Mouse (Mus musculus): ENCODE measurements around the gene Ngdn. TPM values are rescaled to one million over a fixed set of nuclear protein-coding genes. Genes with fewer than 3 reads are reported as not detected.

Ngdn gene
- total and polyA plus RNA-seq, 3 experiments: 75.4 to 111 (median 77.9) TPM

DNA sequence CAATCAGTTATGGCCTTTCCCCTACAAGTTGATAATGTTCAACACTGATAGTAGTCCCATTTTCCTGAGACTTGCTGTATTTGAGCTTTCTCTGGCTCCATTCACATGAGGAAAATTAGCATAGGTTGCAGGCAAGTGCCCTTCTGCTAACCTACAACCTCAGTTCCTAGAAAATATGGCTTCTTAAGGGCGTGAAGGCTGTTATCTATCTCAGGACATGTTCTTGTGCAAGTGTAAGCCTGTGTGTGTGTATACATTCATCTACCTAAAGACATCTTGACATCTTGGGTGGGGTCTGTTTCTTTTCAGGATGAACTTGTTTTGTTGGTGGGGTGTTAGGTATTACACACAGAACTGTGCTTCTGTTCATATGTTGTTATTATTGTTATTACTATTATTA lies 43.8 kb downstream of the Ngdn start:
- no peak overlapping the region for H3K4me2 ChIP-seq (ENCODE audit: insufficient read depth, low read depth, poor library complexity, severe bottlenecking)
- no peak overlapping the region for H3K9ac ChIP-seq (ENCODE audit: insufficient read depth, low read depth)
- TF ChIP-seq MAZ (IDR thresholded peaks at IDR 0.05; ENCODE audit: low read depth, low read length) (no peak), CHD2 (IDR thresholded peaks at IDR 0.05; ENCODE audit: low read length) (no peak), RAD21 (IDR thresholded peaks at IDR 0.05; ENCODE audit: low read depth, low read length) (no peak), MYC (IDR thresholded peaks at IDR 0.05; ENCODE audit: low read depth, low read length) (no peak), MAX (IDR thresholded peaks at IDR 0.05; ENCODE audit: low read length) (no peak), POLR2A (IDR thresholded peaks at IDR 0.05; ENCODE audit: low read depth, low read length) (no peak)
- no peaks in the 10 kb centered on the region for H3K36me3 ChIP-seq (replicated peaks in 1 of 2; ENCODE audit: control insufficient read depth in 1 of 2, insufficient read depth in 1 of 2, low read length in 1 of 2)
- no peak overlapping the region for H3K4me3 ChIP-seq (replicated peaks in 1 of 3; ENCODE audit: low read depth in 2 of 3, low read length in 2 of 3, poor library complexity in 1 of 3)
- H3K27me3 ChIP-seq (replicated peaks): peaks cover 38% of the 10 kb centered on the region
- dilution Hi-C loops (cut with MboI; ENCODE audit: extremely low pct_ligation_motif_present, extremely low pct_unique_long_range_greater_than_20kb, low sequenced_read_pairs) (no loop called here), in situ Hi-C loops (cut with MboI; ENCODE audit: low pct_ligation_motif_present, low pct_unique_long_range_greater_than_20kb, low sequenced_read_pairs) (no loop called here)
- peaks cover 5 to 13% of the 10 kb centered on the region in 2 experiments; a peak in 2 of 4 replicates for H3K4me1 ChIP-seq (ENCODE audit: control insufficient read depth in 1 of 2, insufficient read depth in 2 of 2)
- H3K79me2 ChIP-seq (replicated peaks; ENCODE audit: control insufficient read depth, extremely low read depth, insufficient read depth, poor library complexity, severe bottlenecking): no peaks in the 10 kb centered on the region
- no peak for DNase-seq (ENCODE audit: extremely low read depth)
- no peak overlapping the region for H3K27ac ChIP-seq (ENCODE audit: insufficient read depth, low read depth)
- H3K9me3 ChIP-seq (replicated peaks; ENCODE audit: low read length): no peaks in the 10 kb centered on the region

- in situ Hi-C loops (cut with MboI; ENCODE audit: low pct_ligation_motif_present, low pct_unique_long_range_greater_than_20kb, low sequenced_read_pairs): no loop called here
Observed at GRCm38 (mm10) chr14:55059931-55060330, 44.7 kb downstream of the Ngdn start.

GRCm38 (mm10) chr14:55061845-55062244 lies 46.6 kb downstream of the Ngdn start:
- Histone ChIP-seq H3K9ac (ENCODE audit: insufficient read depth, low read depth) (no peak overlapping the region), H3K4me2 (ENCODE audit: insufficient read depth, low read depth, poor library complexity, severe bottlenecking) (no peak overlapping the region), H3K4me3 (replicated peaks in 1 of 3; ENCODE audit: low read depth in 2 of 3, low read length in 2 of 3, poor library complexity in 1 of 3) (no peak overlapping the region), H3K4me1 (ENCODE audit: control insufficient read depth in 1 of 2, insufficient read depth in 2 of 2) (peaks cover 5 to 16% of the 10 kb centered on the region in 2 experiments; a peak in 2 of 4 replicates), H3K36me3 (replicated peaks in 1 of 2; ENCODE audit: control insufficient read depth in 1 of 2, insufficient read depth in 1 of 2, low read length in 1 of 2) (peaks cover 0 to 2% of the 10 kb centered on the region in 2 experiments), H3K9me3 (replicated peaks; ENCODE audit: low read length) (no peaks in the 10 kb centered on the region), H3K27me3 (replicated peaks) (peaks cover 14% of the 10 kb centered on the region), H3K79me2 (replicated peaks; ENCODE audit: control insufficient read depth, extremely low read depth, insufficient read depth, poor library complexity, severe bottlenecking) (no peaks in the 10 kb centered on the region), H3K27ac (ENCODE audit: insufficient read depth, low read depth) (no peak overlapping the region)
- in situ Hi-C loops (cut with MboI; ENCODE audit: low pct_ligation_motif_present, low pct_unique_long_range_greater_than_20kb, low sequenced_read_pairs): no loop called here
- no peak for DNase-seq (ENCODE audit: extremely low read depth)
- dilution Hi-C loops (cut with MboI; ENCODE audit: extremely low pct_ligation_motif_present, extremely low pct_unique_long_range_greater_than_20kb, low sequenced_read_pairs): no loop called here
- TF ChIP-seq E2F4 (IDR thresholded peaks at IDR 0.05; ENCODE audit: insufficient replicate concordance, low read depth, low read length) (no peak), RCOR1 (conservative IDR thresholded peaks at IDR 0.05; ENCODE audit: low read depth, low read length) (no peak), SMC3 (IDR thresholded peaks at IDR 0.05; ENCODE audit: low read depth, low read length) (no peak), USF1 (IDR thresholded peaks at IDR 0.05; ENCODE audit: low read depth, low read length) (no peak), ELF1 (IDR thresholded peaks at IDR 0.05; ENCODE audit: low read depth, low read length) (no peak), HCFC1 (IDR thresholded peaks at IDR 0.05; ENCODE audit: low read depth, low read length) (no peak), CHD1 (IDR thresholded peaks at IDR 0.05; ENCODE audit: low read depth, low read length) (no peak), EP300 (IDR thresholded peaks at IDR 0.05; ENCODE audit: low read length) (no peak), ZC3H11A (IDR thresholded peaks at IDR 0.05; ENCODE audit: low read depth, low read length) (no peak), MAZ (IDR thresholded peaks at IDR 0.05; ENCODE audit: low read depth, low read length) (no peak), ZMIZ1 (IDR thresholded peaks at IDR 0.05; ENCODE audit: low read depth, low read length) (no peak)

More at GRCm38 (mm10) chr14:55059931-55060330, 44.7 kb downstream of the Ngdn start:
- Histone ChIP-seq H3K27me3 (replicated peaks) (peaks cover 33% of the 10 kb centered on the region), H3K9ac (ENCODE audit: insufficient read depth, low read depth) (no peak overlapping the region), H3K27ac (ENCODE audit: insufficient read depth, low read depth) (no peak overlapping the region), H3K4me2 (ENCODE audit: insufficient read depth, low read depth, poor library complexity, severe bottlenecking) (no peak overlapping the region), H3K36me3 (replicated peaks in 1 of 2; ENCODE audit: control insufficient read depth in 1 of 2, insufficient read depth in 1 of 2, low read length in 1 of 2) (no peaks in the 10 kb centered on the region), H3K79me2 (replicated peaks; ENCODE audit: control insufficient read depth, extremely low read depth, insufficient read depth, poor library complexity, severe bottlenecking) (no peaks in the 10 kb centered on the region), H3K9me3 (replicated peaks; ENCODE audit: low read length) (no peaks in the 10 kb centered on the region), H3K4me3 (replicated peaks in 1 of 3; ENCODE audit: low read depth in 2 of 3, low read length in 2 of 3, poor library complexity in 1 of 3) (no peak overlapping the region), H3K4me1 (ENCODE audit: control insufficient read depth in 1 of 2, insufficient read depth in 2 of 2) (peaks cover 5 to 16% of the 10 kb centered on the region in 2 experiments; a peak in 2 of 4 replicates)
- TF ChIP-seq HCFC1 (IDR thresholded peaks at IDR 0.05; ENCODE audit: low read depth, low read length) (no peak), TBP (conservative IDR thresholded peaks at IDR 0.05; ENCODE audit: low read depth, low read length) (no peak), BHLHE40 (IDR thresholded peaks at IDR 0.05; ENCODE audit: low read depth, low read length) (no peak), ELF1 (IDR thresholded peaks at IDR 0.05; ENCODE audit: low read depth, low read length) (no peak), POLR2AphosphoS2 (IDR thresholded peaks at IDR 0.05; ENCODE audit: low read depth, low read length) (no peak), PAX5 (IDR thresholded peaks at IDR 0.05; ENCODE audit: low read length) (no peak), MEF2A (IDR thresholded peaks at IDR 0.05; ENCODE audit: borderline replicate concordance, low read depth, low read length) (no peak), NELFE (IDR thresholded peaks at IDR 0.05; ENCODE audit: low read depth, low read length) (no peak), KAT2A (IDR thresholded peaks at IDR 0.05; ENCODE audit: insufficient replicate concordance, low read length) (no peak), RCOR1 (conservative IDR thresholded peaks at IDR 0.05; ENCODE audit: low read depth, low read length) (no peak), CTCF (conservative IDR thresholded peaks at IDR 0.05 in 1 of 2, IDR thresholded peaks at IDR 0.05 in 1 of 2; ENCODE audit: low read depth in 2 of 2, low read length in 2 of 2) (no peak), CHD1 (IDR thresholded peaks at IDR 0.05; ENCODE audit: low read depth, low read length) (no peak), SMC3 (IDR thresholded peaks at IDR 0.05; ENCODE audit: low read depth, low read length) (no peak), EP300 (IDR thresholded peaks at IDR 0.05; ENCODE audit: low read length) (no peak), USF2 (conservative IDR thresholded peaks at IDR 0.05; ENCODE audit: low read depth, low read length) (no peak), ETS1 (conservative IDR thresholded peaks at IDR 0.05; ENCODE audit: low read depth, low read length) (no peak)
- DNase-seq (ENCODE audit: extremely low read depth): no peak
- dilution Hi-C loops (cut with MboI; ENCODE audit: extremely low pct_ligation_motif_present, extremely low pct_unique_long_range_greater_than_20kb, low sequenced_read_pairs): no loop called here

Measured in CH12.LX (cell line).